Mouse (Mus musculus) brain, embryonic 14.5 days (tissue): ENCODE results near the gene Rab8a. TPM values are rescaled to one million over a fixed set of nuclear protein-coding genes. Genes with fewer than 3 reads are reported as not detected.

Experiments
- DNase-seq: peaks from one replicate; pipeline ENCODE4 v3.0.0-alpha.2; 2011; ENCODE audit warnings: low read depth
- CTCF ChIP-seq: fragments of 200-500 bp; IDR thresholded peaks from 2 replicates; pipeline ENCODE4 v1.5.1; 2012; ENCODE audit warnings: inconsistent platforms, mild to moderate bottlenecking, moderate library complexity, borderline replicate concordance; ENCODE audit not compliant: insufficient read depth, insufficient read length; ENCODE audit errors: extremely low read depth
- POLR2A ChIP-seq: fragments of 200-500 bp; IDR thresholded peaks from 2 replicates; pipeline ENCODE4 v1.6.1; 2012; ENCODE audit warnings: mild to moderate bottlenecking, inconsistent platforms, borderline replicate concordance; ENCODE audit not compliant: poor library complexity, insufficient read depth, insufficient read length, severe bottlenecking; ENCODE audit errors: extremely low read depth
- polyA plus RNA-seq: library from polyadenylated mRNA; depleted of rRNA; stranded (reverse); fragments of >200 nt; gene quantifications from 2 replicates; pipeline ENCODE4 v1.2.3, GENCODE M21; 2012

The Rab8a gene
- polyA plus RNA-seq, 1 experiment = 92.0 TPM

DNA sequence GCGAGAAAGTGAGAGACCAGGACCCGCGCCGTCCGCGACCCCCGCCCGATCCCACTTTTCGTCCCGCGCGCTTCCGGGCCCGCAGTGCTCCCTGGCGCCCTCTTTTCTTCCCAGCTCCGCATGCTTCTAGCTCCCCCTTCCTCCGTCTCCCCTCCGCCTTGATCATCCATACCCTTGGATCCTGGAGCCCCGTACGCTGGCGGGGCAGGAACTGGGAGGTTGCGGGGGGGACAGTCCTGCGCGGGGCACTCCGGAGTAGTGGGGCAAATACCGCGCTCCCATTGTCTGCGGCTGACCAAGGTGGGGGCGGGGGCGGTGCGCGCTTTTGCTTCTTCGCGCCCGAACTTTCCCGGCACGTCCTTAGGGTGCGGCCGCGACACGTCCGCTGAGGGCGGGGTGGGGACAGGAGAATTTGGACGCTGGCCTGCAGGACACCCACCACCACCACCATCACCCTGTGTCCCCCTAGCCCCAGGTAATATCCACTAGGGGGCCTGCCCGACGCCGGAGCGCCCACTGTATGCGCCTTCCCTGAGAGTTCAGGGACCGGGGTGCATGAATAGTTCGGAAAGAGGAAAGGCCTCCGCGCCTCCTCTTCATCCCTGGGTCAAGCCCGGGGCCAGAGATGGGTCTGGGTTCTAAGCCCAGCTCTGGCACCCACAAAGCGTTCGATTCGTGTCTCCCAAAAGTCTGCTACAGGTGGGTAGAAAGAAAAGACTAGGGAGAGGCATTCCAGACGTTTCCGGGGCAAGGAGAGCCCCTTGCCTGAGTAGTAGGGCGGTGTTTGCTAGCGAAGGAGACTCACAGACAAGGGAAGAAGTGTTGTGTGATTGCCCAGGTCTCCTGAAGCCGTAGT lies 25.3 kb upstream of the Rab8a start:
- TF ChIP-seq POLR2A (peak; percentile 5; the same call in 1 of the 2 replicates), CTCF (peak; percentile 45; the same call in 1 of the 2 replicates)
- peak; percentile 78 for DNase-seq

DNA sequence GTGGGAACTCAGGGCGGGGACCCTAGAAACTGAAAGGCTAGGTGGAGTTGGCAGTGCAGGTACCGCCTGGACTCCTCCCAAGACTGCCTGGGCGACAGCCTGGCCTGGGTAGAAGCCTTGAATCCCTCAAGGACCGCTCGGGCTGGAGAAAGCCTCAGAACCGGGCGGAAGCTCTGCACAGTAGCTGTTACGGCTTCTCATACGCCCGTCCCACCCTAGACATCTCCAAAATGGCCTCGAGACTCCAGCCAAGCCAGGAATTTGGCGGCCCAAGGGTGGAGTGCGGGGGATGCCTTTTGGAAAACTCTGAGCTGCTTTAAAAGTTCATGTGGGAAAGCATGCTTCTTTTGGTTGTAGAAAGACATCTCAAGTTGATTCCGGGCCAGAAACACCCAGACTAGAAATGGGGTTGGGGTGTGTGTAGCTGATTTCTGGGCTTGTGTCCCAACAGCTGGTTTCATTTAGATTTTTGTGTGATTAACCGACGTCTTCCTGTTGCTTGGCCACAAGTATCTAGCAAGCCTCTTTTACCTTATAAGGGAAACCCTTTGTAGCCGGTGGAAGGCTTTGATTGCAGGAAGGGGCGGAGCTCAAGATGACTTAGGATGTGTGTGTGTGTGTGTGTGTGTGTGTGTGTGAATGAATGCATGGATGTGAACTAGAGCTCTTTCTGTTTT lies 24.6 kb upstream of the Rab8a start:
- DNase-seq = peak; percentile 91

DNA sequence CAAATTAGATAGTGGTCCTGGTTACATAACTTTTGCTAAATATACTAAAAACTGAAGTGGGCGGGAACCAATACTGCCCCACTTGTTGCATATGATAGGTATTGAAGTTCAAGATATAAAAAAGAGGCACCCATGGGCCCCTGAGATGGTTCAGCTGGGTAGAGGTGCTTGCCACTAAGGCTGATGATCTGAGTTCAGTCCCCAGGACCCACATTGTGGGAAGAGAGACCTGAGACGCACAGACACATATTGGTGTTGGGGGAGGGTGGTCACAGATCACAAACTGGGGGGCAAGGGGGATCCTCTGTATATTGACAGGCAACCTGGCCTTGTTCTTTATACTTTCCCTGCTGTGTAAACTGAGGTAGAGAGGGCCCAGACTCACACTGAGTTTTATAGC lies 23.6 kb upstream of the Rab8a start:
- TF ChIP-seq POLR2A (no peak), CTCF (no peak)
- no peak for DNase-seq

More for the DNA sequence above, 24.6 kb upstream of the Rab8a start:
- TF ChIP-seq POLR2A (no peak), CTCF (no peak)

- TF ChIP-seq CTCF (no peak), POLR2A (no peak)
- no peak for DNase-seq
These were observed 22.5 kb upstream of the Rab8a start for GRCm38 (mm10) chr8:72138456-72138855.

- TF ChIP-seq CTCF = no peak
- TF ChIP-seq POLR2A = no peak
These were observed 17.7 kb upstream of the Rab8a start for GRCm38 (mm10) chr8:72143256-72143824.

GRCm38 (mm10) chr8:72144345-72144975 lies 16.5 kb upstream of the Rab8a start:
- no peak for DNase-seq
- TF ChIP-seq POLR2A (no peak), CTCF (no peak)

More at GRCm38 (mm10) chr8:72143256-72143824, 17.7 kb upstream of the Rab8a start:
- no peak for DNase-seq

DNA sequence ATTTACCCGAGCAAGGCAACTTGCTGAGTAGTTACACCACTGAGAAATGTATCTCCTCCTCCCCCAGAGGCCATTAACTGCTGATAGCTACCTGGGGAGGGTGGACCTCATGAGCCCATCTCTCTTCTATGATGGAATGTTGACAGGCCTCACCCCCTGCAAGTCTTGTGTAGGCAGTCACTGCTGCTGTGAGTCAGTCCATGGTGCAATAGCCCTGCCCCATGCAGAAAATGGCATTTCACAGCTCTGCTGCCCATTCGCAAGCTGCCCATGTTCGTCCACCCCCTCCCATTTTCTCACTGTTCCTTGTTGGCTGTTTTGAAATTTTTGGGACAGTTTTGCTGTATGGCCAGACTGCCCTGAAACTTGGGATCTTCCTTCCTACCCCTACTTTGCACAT lies 15.5 kb upstream of the Rab8a start:
- TF ChIP-seq CTCF (no peak), POLR2A (no peak)

DNA sequence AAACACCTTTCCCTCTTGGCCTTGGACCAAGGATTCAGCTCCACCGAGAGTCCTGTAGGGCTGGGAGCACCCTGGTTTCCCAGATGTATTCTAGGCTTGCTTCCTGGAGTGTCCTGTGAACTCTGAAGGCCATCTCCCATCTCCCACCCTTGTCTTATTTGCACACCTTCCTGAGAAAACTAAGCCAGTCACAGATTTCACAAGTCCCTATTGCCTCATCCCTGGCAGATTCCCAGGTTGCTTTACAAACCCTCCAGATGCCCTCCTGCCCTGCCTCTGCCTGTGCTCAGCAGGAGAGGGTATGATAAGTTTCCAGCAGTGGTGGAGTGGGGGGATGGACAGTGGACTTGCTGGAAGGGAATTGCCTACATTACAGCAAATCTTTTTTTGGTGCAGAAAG lies 14.9 kb upstream of the Rab8a start:
- DNase-seq = no peak

More for the DNA sequence above, 15.5 kb upstream of the Rab8a start:
- DNase-seq = no peak

GRCm38 (mm10) chr8:72146556-72146955 lies 14.4 kb upstream of the Rab8a start:
- no peak for DNase-seq
- TF ChIP-seq CTCF (no peak), POLR2A (no peak)

More for the DNA sequence above, 14.9 kb upstream of the Rab8a start:
- TF ChIP-seq POLR2A (no peak), CTCF (no peak)

DNA sequence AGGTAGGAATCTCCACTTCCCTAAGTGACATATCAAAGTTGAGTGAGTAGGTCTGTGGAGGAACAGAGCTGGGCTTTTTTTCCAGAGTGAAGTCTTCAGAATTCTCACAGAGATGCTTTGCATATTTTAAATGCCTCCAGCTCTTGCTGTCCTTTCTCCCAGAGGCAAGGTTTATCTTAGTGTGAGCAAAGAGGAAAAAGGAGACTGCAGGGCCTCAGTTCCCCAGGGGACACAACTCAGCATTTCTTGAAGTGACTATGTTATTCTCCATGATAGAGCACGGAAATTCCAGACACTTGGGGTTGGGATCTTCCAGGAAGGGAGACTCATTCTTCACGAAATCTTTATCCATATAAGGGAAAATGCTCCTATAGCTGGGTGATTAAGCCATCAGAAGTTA lies 13.7 kb upstream of the Rab8a start:
- TF ChIP-seq POLR2A (no peak), CTCF (no peak)
- no peak for DNase-seq

- no peak for DNase-seq
- TF ChIP-seq POLR2A (no peak), CTCF (no peak)
These were observed 11.9 kb upstream of the Rab8a start for GRCm38 (mm10) chr8:72149056-72149455.
